Comparison of ENCODE assay signal across 13 mouse cellular contexts in the genomic region with DNA sequence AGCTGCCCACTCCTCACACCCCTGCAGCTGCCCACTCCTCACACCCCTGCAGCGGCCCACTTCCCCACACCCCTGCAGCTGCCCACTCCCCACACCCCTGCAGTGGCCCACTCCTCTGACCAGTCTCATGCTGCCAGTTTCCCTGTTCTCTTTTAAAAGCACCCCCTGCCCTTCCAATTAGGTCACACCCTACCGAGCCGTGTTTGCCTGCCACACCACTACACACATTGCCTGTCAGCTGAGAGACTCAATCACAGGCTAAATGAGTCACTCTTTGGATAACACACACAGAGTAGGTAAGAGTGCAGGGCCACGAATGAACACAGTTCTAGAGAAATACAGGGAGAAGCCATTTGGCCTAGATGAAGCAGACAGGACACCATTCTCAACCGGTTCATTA.
DNase-seq lines count a peak whose midpoint lies in the region; TF ChIP-seq lines count a peak whose summit lies in the region.
"Had no signal": no experiment of that assay in that cellular context is flagged by ENCODE, and none has a peak within 500 bp of the region (broad histone marks: within the 10 kb centered on the region; RNA-seq: fewer than 3 reads in every experiment).

No protein-coding gene starts in this region.

- TF ChIP-seq CTCF in thymus, adult 2 months (IDR thresholded peaks at IDR 0.05; ENCODE audit: borderline replicate concordance, control insufficient read depth, extremely low read depth, insufficient read depth, low read length, poor library complexity), result no peak

- no peaks in the 10 kb centered on the region for H3K36me3 ChIP-seq in thymus, adult 2 months (ENCODE audit: control insufficient read depth, insufficient read depth, low read length)
- H3K36me3 ChIP-seq: hindbrain, embryonic 15.5 days; limb, embryonic 12.5 days had no signal

- no peak for TF ChIP-seq POLR2A in thymus, adult 2 months (IDR thresholded peaks at IDR 0.05; ENCODE audit: control insufficient read depth, extremely low read depth, insufficient read depth, low read length, poor library complexity)

- peak; percentile 94 for DNase-seq in heart, adult 11 months
- DNase-seq in heart, postnatal 4 days, result no peak
- DNase-seq in urinary bladder, postnatal 14 days (ENCODE audit: low spot score), result peak; percentile 49
- no peak for DNase-seq in urinary bladder, postnatal 25 days (ENCODE audit: low spot score)
- peak; percentile 45 to 61 for DNase-seq in heart, postnatal 10 days
- no peak for DNase-seq in embryo, embryonic 11 days
- no peak for DNase-seq in embryo, embryonic 10 days (ENCODE audit: low spot score)
- no peak for DNase-seq in thymus, adult 2 months
- DNase-seq: layer of hippocampus, adult 9-11 months; lung, postnatal 36 days had no signal

- intact Hi-C loops in heart, postnatal 10 days (cut with DNase I), result no loop called here

- H3K4me3 ChIP-seq in thymus, adult 2 months (ENCODE audit: control insufficient read depth, insufficient read depth, low read length), result no peak overlapping the region
- H3K4me3 ChIP-seq: hindbrain, embryonic 15.5 days; limb, embryonic 12.5 days had no signal

- 89% methylated on average over 5 of the region's 5 CpGs for WGBS in thymus, adult 2 months

- H3K27ac ChIP-seq in thymus, adult 2 months (ENCODE audit: control insufficient read depth, insufficient read depth, low read length), result no peak overlapping the region
- H3K27ac ChIP-seq: hindbrain, embryonic 15.5 days; limb, embryonic 12.5 days had no signal

- H3K27me3 ChIP-seq in thymus, adult 2 months (ENCODE audit: control insufficient read depth, insufficient read depth, low read length), result no peaks in the 10 kb centered on the region
- H3K27me3 ChIP-seq: CH12.LX; hindbrain, embryonic 15.5 days; limb, embryonic 12.5 days had no signal

- H3K4me1 ChIP-seq in thymus, adult 2 months (replicated peaks; ENCODE audit: control insufficient read depth, insufficient read depth, low read length), result peaks cover 15% of the 10 kb centered on the region

Comparison
In these comparisons a context has a peak if more than half of its experiments do, and no peak if none do; other contexts are left out.
1. DNase-seq: peak in heart, adult 11 months (single experiment), urinary bladder, postnatal 14 days (single experiment) and heart, postnatal 10 days (2 of 2); none in heart, postnatal 4 days (single experiment), urinary bladder, postnatal 25 days (single experiment), embryo, embryonic 11 days (single experiment), embryo, embryonic 10 days (single experiment) and thymus, adult 2 months (single experiment).